Mouse (Mus musculus) midbrain, embryonic 13.5 days (tissue): ENCODE measurements around the gene Epor. TPM values are rescaled to one million over a fixed set of nuclear protein-coding genes. Genes with fewer than 3 reads are reported as not detected.
A peak's percentile ranks its signal among the peaks of the same experiment; 100 is the strongest.

Source experiments
- ATAC-seq: fragments of 200-750 bp; cut with Nextera tagmentation; 2 replicates; pipeline ENCODE4 v1.8.0; 2017; ENCODE audit warnings: mild to moderate bottlenecking, moderate TSS enrichment, moderate library complexity
- H3K27ac ChIP-seq: fragments of 300-500 bp; sonication (generic); 2 replicates; pipeline ENCODE4 v1.5.1; 2015; ENCODE audit warnings: inconsistent platforms, mild to moderate bottlenecking, moderate library complexity
- H3K27me3 ChIP-seq: fragments of 300-500 bp; sonication (generic); 2 replicates; pipeline ENCODE4 v1.6.1; 2015; ENCODE audit warnings: mild to moderate bottlenecking, inconsistent platforms
- H3K36me3 ChIP-seq: fragments of 300-500 bp; sonication (generic); 2 replicates; pipeline ENCODE4 v1.6.1; 2015; ENCODE audit warnings: mild to moderate bottlenecking, inconsistent platforms
- H3K4me1 ChIP-seq: fragments of 300-500 bp; sonication (generic); replicated peaks from 2 replicates; pipeline ENCODE4 v1.6.1; 2015; ENCODE audit warnings: inconsistent platforms
- H3K4me2 ChIP-seq: fragments of 300-500 bp; sonication (generic); replicated peaks from 2 replicates; pipeline ENCODE4 v1.6.1; 2015; ENCODE audit warnings: moderate library complexity, mild to moderate bottlenecking, inconsistent platforms
- H3K4me3 ChIP-seq: fragments of 300-500 bp; sonication (generic); replicated peaks from 2 replicates; pipeline ENCODE4 v1.5.1; 2015; ENCODE audit warnings: mild to moderate bottlenecking, inconsistent platforms
- H3K9ac ChIP-seq: fragments of 300-500 bp; sonication (generic); replicated peaks from 2 replicates; pipeline ENCODE4 v1.6.1; 2015; ENCODE audit warnings: mild to moderate bottlenecking, inconsistent platforms
- H3K9me3 ChIP-seq: fragments of 300-500 bp; sonication (generic); 2 replicates; pipeline ENCODE4 v1.6.1; 2016; ENCODE audit warnings: mild to moderate bottlenecking, inconsistent platforms
- WGBS: fragments of 180-500 bp; shearing (Covaris S2); methylation state at CpG from one replicate; pipeline ENCODE4 v1.1.7; 2015; 5-methylcytosine and 5-hydroxymethylcytosine counted together
- polyA plus RNA-seq: library from polyadenylated mRNA; unstranded; fragments of >200 nt; fragmentation: Nextera tagmentation; extraction: Ambion mirVana; gene quantifications from 2 replicates; pipeline ENCODE4 v1.2.1, GENCODE M21; 2015

Epor gene
- polyA plus RNA-seq, 1 experiment from 2014 or later: 2.5 TPM

- peak overlapping the region; percentile 64 for H3K4me3 ChIP-seq
Observed at GRCm38 (mm10) chr9:21918692-21919384, 44.5 kb downstream of the Epor start.

GRCm38 (mm10) chr9:21918035-21918592 lies 45.2 kb downstream of the Epor start, which contains the start of gene Rab3d:
Rab3d (minus strand) TSS chr9:21918192.
- H3K27ac ChIP-seq: peak within 1 kb of the TSS; percentile 30; the same call in 1 of the 2 replicates
- H3K27me3 ChIP-seq: peaks cover 26% of the 10 kb centered on the region
- H3K4me2 ChIP-seq: peak within 1 kb of the TSS; percentile 88
- WGBS: under 1% methylated on average over 36 of the region's 36 CpGs
- peaks cover 14% of the 10 kb centered on the region; the same call in 1 of the 2 replicates for H3K4me1 ChIP-seq
- H3K9me3 ChIP-seq: no peaks in the 10 kb centered on the region
- H3K36me3 ChIP-seq: 0 out of 2 replicates have a peak, but pooled peaks cover 4% of the 10 kb centered on the region
- peak within 1 kb of the TSS; percentile 64 for H3K4me3 ChIP-seq
- H3K9ac ChIP-seq: peak within 1 kb of the TSS; percentile 76
- ATAC-seq: peak; percentile 95

More at GRCm38 (mm10) chr9:21918692-21919384, 44.5 kb downstream of the Epor start:
- H3K27me3 ChIP-seq: peaks cover 26% of the 10 kb centered on the region
- no peak; the same call in 1 of the 2 replicates for ATAC-seq
- H3K9me3 ChIP-seq: no peaks in the 10 kb centered on the region
- 21% methylated on average over 5 of the region's 5 CpGs for WGBS
- 0 out of 2 replicates have a peak, but pooled peaks cover 4% of the 10 kb centered on the region for H3K36me3 ChIP-seq
- no peak overlapping the region for H3K27ac ChIP-seq
- peak overlapping the region; percentile 88 for H3K4me2 ChIP-seq
- H3K9ac ChIP-seq: no peak overlapping the region
- H3K4me1 ChIP-seq: peaks cover 14% of the 10 kb centered on the region; the same call in 1 of the 2 replicates

GRCm38 (mm10) chr9:21917493-21918034 lies 45.7 kb downstream of the Epor start:
- no peak; the same call in 1 of the 2 replicates for ATAC-seq
- 2% methylated on average over 35 of the region's 35 CpGs for WGBS
- H3K27me3 ChIP-seq: peaks cover 26% of the 10 kb centered on the region

GRCm38 (mm10) chr9:21916851-21917492 lies 46.3 kb downstream of the Epor start:
- H3K4me3 ChIP-seq: peak overlapping the region; percentile 64
- H3K27ac ChIP-seq: 0 out of 2 replicates have a peak overlapping the region, but pooled peaks have one; percentile 30
- H3K36me3 ChIP-seq: 0 out of 2 replicates have a peak, but pooled peaks cover 4% of the 10 kb centered on the region
- WGBS: 78% methylated on average over 3 of the region's 3 CpGs
- peak overlapping the region; percentile 76 for H3K9ac ChIP-seq
- H3K9me3 ChIP-seq: no peaks in the 10 kb centered on the region
- H3K4me2 ChIP-seq: peak overlapping the region; percentile 88
- H3K27me3 ChIP-seq: peaks cover 26% of the 10 kb centered on the region
- no peak for ATAC-seq
- peaks cover 14% of the 10 kb centered on the region; the same call in 1 of the 2 replicates for H3K4me1 ChIP-seq

More at GRCm38 (mm10) chr9:21917493-21918034, 45.7 kb downstream of the Epor start:
- Histone ChIP-seq H3K36me3 (0 out of 2 replicates have a peak, but pooled peaks cover 4% of the 10 kb centered on the region), H3K4me1 (peaks cover 14% of the 10 kb centered on the region; the same call in 1 of the 2 replicates), H3K9me3 (no peaks in the 10 kb centered on the region), H3K9ac (peak overlapping the region; percentile 76), H3K4me2 (peak overlapping the region; percentile 88), H3K4me3 (peak overlapping the region; percentile 64), H3K27ac (peak overlapping the region; percentile 30; the same call in 1 of the 2 replicates)

GRCm38 (mm10) chr9:21909474-21910223 lies 53.7 kb downstream of the Epor start:
- no peak for ATAC-seq
- no peak overlapping the region for H3K9ac ChIP-seq
- no peak overlapping the region for H3K4me2 ChIP-seq
- no peaks in the 10 kb centered on the region for H3K4me1 ChIP-seq
- no peaks in the 10 kb centered on the region for H3K27me3 ChIP-seq
- no peak overlapping the region for H3K27ac ChIP-seq
- H3K9me3 ChIP-seq: no peaks in the 10 kb centered on the region
- 85% methylated on average over 10 of the region's 10 CpGs for WGBS
- no peaks in the 10 kb centered on the region for H3K36me3 ChIP-seq
- no peak overlapping the region for H3K4me3 ChIP-seq

Other genes starting within 250 kb of the Epor start
- gene Ldlr, start 240.0 kb downstream of the Epor start, polyA plus RNA-seq: 18.7 and 20.6 TPM in 2 replicates
- 36.2 and 44.6 TPM in 2 replicates for gene Spc24, start 203.2 kb downstream of the Epor start, polyA plus RNA-seq
- 3.3 and 4.3 TPM in 2 replicates for gene Kank2, start 164.8 kb downstream of the Epor start, polyA plus RNA-seq
- gene Angptl8, start 128.0 kb downstream of the Epor start, polyA plus RNA-seq: 0.24 and 0.43 TPM in 2 replicates
- 14.2 and 17.0 TPM in 2 replicates for gene Dock6, start 110.9 kb downstream of the Epor start, polyA plus RNA-seq
- gene Rab3d, start 45.3 kb downstream of the Epor start, polyA plus RNA-seq: 10.8 and 11.4 TPM in 2 replicates
- gene Ccdc159, start 36.0 kb downstream of the Epor start, polyA plus RNA-seq: 7.1 and 10.3 TPM in 2 replicates
- 41.1 and 42.0 TPM in 2 replicates for gene Tmem205, start 36.0 kb downstream of the Epor start, polyA plus RNA-seq
- gene Plppr2, start 26.5 kb downstream of the Epor start, polyA plus RNA-seq: 65.8 and 72.0 TPM in 2 replicates
- 9.8 and 12.6 TPM in 2 replicates for gene Swsap1, start 7.8 kb downstream of the Epor start, polyA plus RNA-seq
- gene Rgl3, start 25.9 kb upstream of the Epor start, polyA plus RNA-seq: 1.0 and 1.4 TPM in 2 replicates
- gene Ccdc151, start 39.1 kb upstream of the Epor start, polyA plus RNA-seq: 3.9 and 4.9 TPM in 2 replicates
- gene Prkcsh, start 39.3 kb upstream of the Epor start, polyA plus RNA-seq: 94.7 and 99.3 TPM in 2 replicates
- gene Elavl3, start 88.5 kb upstream of the Epor start, polyA plus RNA-seq: 84.4 and 89.4 TPM in 2 replicates
- gene Gm49318, start 107.8 kb upstream of the Epor start, polyA plus RNA-seq: not detected in 2 replicates
- gene Zfp653, start 107.9 kb upstream of the Epor start, polyA plus RNA-seq: 17.7 and 19.8 TPM in 2 replicates
- 44.3 and 50.3 TPM in 2 replicates for gene Ecsit, start 121.9 kb upstream of the Epor start, polyA plus RNA-seq
- 1.7 and 2.0 TPM in 2 replicates for gene Cnn1, start 135.7 kb upstream of the Epor start, polyA plus RNA-seq
- gene Elof1, start 153.7 kb upstream of the Epor start, polyA plus RNA-seq: 185 and 190 TPM in 2 replicates
- gene Acp5, start 172.2 kb upstream of the Epor start, polyA plus RNA-seq: 0.42 and 0.64 TPM in 2 replicates
- gene Pigyl, start 193.3 kb upstream of the Epor start, polyA plus RNA-seq: 79.4 and 88.3 TPM in 2 replicates
- gene Zfp872, start 224.6 kb upstream of the Epor start, polyA plus RNA-seq: 0.22 and 0.24 TPM in 2 replicates